Mouse (Mus musculus) neural tube, embryonic 15.5 days (tissue): ENCODE results near the gene Hoxb9. TPM values are rescaled to one million over a fixed set of nuclear protein-coding genes. Genes with fewer than 3 reads are reported as not detected.

Source experiments
- ATAC-seq: fragments of 200-750 bp; cut with Nextera tagmentation; 2 replicates; pipeline ENCODE4 v1.8.0; 2017; ENCODE audit warnings: mild to moderate bottlenecking, moderate TSS enrichment, moderate library complexity; ENCODE audit not compliant: low FRiP score
- H3K27ac ChIP-seq: fragments of 300-500 bp; sonication (generic); replicated peaks from 2 replicates; pipeline ENCODE4 v1.5.1; 2015; ENCODE audit warnings: mild to moderate bottlenecking, inconsistent platforms
- H3K27me3 ChIP-seq: fragments of 300-500 bp; sonication (generic); replicated peaks from 2 replicates; pipeline ENCODE4 v1.6.1; 2015; ENCODE audit warnings: inconsistent platforms
- H3K36me3 ChIP-seq: fragments of 300-500 bp; sonication (generic); 2 replicates; pipeline ENCODE4 v1.6.1; 2015; ENCODE audit warnings: inconsistent platforms
- H3K4me1 ChIP-seq: fragments of 300-500 bp; sonication (generic); 2 replicates; pipeline ENCODE4 v1.6.1; 2015; ENCODE audit warnings: inconsistent platforms
- H3K4me2 ChIP-seq: fragments of 300-500 bp; sonication (generic); 2 replicates; pipeline ENCODE4 v1.6.1; 2015; ENCODE audit warnings: inconsistent platforms, mild to moderate bottlenecking, moderate library complexity
- H3K4me3 ChIP-seq: fragments of 300-500 bp; sonication (generic); replicated peaks from 2 replicates; pipeline ENCODE4 v1.5.1; 2015; ENCODE audit warnings: mild to moderate bottlenecking, inconsistent platforms
- H3K9ac ChIP-seq: fragments of 300-500 bp; sonication (generic); replicated peaks from 2 replicates; pipeline ENCODE4 v1.6.1; 2015; ENCODE audit warnings: mild to moderate bottlenecking, inconsistent platforms
- H3K9me3 ChIP-seq: fragments of 300-500 bp; sonication (generic); replicated peaks from 2 replicates; pipeline ENCODE4 v1.6.1; 2016; ENCODE audit warnings: inconsistent platforms
- WGBS: fragments of 180-500 bp; shearing (Covaris S2); methylation state at CpG from one replicate; pipeline ENCODE4 v1.1.7; 2015; ENCODE audit warnings: mixed read lengths; 5-methylcytosine and 5-hydroxymethylcytosine counted together
- polyA plus RNA-seq: library from polyadenylated mRNA; unstranded; fragments of >200 nt; fragmentation: Nextera tagmentation; extraction: Ambion mirVana; gene quantifications from 2 replicates; pipeline ENCODE4 v1.2.1, GENCODE M21; 2015

Gene Hoxb9
- polyA plus RNA-seq, 1 experiment from 2014 or later, result 57.5 TPM

DNA sequence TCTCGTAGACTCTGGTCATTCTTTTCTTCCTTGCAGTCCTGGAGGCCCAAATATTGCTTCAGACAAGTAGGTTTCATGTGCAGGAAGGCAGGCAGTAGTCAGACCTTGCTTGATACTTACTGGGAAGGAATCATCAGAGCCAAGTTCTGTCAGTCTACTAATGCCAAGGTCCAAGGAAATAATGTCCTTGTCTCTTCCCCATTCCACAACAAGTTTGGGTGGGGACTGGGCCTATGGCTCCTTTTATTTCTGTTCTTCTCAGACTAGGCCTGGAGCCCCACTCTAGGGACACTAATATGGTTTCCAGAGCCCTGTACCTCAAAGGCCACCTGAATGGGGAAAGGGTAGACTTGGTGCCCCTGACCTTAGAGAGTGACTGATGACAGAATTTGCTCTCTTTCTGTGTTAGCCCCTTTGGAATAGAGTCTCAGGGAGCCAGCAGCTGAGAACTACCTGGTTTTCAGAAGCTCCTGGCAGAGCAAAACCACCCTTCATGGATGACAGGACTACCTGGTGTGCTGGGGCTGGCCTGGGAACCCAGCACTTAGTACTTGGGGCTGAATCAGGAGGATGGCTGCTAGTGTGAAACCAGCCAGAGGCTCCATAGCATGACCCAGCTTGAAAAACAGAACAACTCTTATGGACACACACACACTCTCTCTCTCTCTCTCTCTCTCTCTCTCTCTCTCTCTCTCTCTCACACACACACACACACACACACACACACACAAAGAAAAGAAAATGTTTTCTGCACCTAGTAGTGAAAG is 17.4 kb downstream of the Hoxb9 start:
- H3K27ac ChIP-seq, result peak overlapping the region; percentile 99

DNA sequence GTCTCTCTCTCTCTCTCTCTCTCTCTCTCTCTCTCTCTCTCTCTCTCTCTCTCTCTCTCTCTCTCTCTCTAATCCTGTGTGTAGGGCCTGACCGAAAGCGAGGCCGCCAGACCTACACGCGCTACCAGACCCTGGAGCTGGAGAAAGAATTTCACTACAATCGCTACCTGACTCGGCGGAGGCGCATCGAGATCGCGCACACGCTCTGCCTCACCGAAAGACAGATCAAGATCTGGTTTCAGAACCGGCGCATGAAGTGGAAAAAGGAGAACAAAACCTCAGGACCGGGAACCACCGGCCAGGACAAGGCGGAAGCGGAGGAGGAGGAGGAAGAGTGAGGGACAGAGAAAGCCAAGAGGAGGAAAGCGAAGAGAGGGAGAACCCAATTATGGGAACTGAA is 18.0 kb downstream of the Hoxb9 start:
- Histone ChIP-seq H3K27me3 (no peaks in the 10 kb centered on the region), H3K36me3 (no peaks in the 10 kb centered on the region), H3K9me3 (no peaks in the 10 kb centered on the region), H3K27ac (peak overlapping the region; percentile 99), H3K4me1 (peaks cover 28% of the 10 kb centered on the region), H3K4me3 (peak overlapping the region; percentile 60), H3K4me2 (peak overlapping the region; percentile 87), H3K9ac (peak overlapping the region; percentile 83)
- no peak for ATAC-seq
- 9% methylated on average over 21 of the region's 21 CpGs for WGBS

More for the DNA sequence above, 17.4 kb downstream of the Hoxb9 start:
- WGBS, result 7% methylated on average over 1 of the region's 1 CpGs
- ATAC-seq, result no peak
- Histone ChIP-seq H3K27me3 (no peaks in the 10 kb centered on the region), H3K4me3 (peak overlapping the region; percentile 60), H3K4me1 (peaks cover 28% of the 10 kb centered on the region), H3K9me3 (no peaks in the 10 kb centered on the region), H3K9ac (peak overlapping the region; percentile 83), H3K36me3 (no peaks in the 10 kb centered on the region), H3K4me2 (peak overlapping the region; percentile 87)

DNA sequence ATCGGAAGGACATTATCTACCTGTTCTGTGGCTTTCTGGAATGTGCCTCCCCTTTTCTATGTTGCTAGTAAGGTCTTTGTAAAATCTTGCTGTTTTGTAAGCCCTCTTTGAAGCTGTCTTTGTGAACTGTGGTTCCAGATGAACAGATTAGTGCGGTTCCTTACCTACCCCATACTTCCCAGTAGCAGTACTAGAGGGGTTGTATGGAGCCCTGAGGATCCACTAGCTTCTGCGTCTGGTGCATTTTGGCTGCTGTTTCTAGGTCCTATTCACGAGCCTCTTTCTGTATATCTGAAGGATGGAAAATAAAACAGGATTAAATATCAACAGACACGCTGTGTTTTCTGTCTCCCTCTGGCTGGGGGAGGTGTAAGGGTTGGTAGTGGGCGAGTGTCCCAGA is 18.6 kb downstream of the Hoxb9 start:
- H3K4me1 ChIP-seq, result peaks cover 28% of the 10 kb centered on the region
- no peaks in the 10 kb centered on the region for H3K9me3 ChIP-seq
- peak overlapping the region; percentile 87 for H3K4me2 ChIP-seq
- 10% methylated on average over 6 of the region's 6 CpGs for WGBS
- peak overlapping the region; percentile 99 for H3K27ac ChIP-seq
- no peaks in the 10 kb centered on the region for H3K27me3 ChIP-seq
- H3K9ac ChIP-seq, result peak overlapping the region; percentile 83
- no peak for ATAC-seq
- peak overlapping the region; percentile 60 for H3K4me3 ChIP-seq
- no peaks in the 10 kb centered on the region for H3K36me3 ChIP-seq

DNA sequence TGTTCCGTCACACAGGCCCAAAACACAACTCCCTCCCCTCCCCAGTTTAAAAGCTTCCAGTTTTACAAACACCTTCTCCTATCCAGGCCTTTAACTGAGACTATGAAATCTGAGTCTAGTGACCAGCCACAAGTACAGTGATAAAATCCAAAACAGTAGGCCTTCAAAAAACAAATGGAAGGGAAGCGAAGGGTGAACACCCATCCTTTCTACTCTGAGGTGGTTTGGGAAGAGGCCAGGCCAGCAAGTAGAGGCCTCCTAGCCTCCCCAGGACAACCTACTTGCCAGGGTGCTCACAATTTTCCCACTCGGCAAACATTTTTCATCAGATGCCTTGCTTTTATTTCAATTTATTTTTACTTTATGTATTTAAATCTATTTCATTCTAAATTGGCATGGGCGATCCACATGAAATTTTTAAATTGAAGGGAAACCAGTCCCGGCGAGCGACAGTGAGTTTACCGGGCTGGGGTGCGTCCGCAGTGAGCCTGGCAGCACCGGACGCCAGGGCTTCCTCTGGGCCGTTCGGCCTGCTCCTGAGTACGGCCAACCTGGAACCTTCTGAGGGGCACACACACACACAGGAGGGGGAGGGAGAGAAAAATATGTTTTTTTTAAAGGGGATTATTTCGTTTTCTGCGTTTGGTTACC is 19.6 kb downstream of the Hoxb9 start:
- Histone ChIP-seq H3K9me3 (no peaks in the 10 kb centered on the region), H3K36me3 (no peaks in the 10 kb centered on the region), H3K27me3 (no peaks in the 10 kb centered on the region), H3K4me1 (peaks cover 32% of the 10 kb centered on the region), H3K9ac (peak overlapping the region; percentile 83), H3K4me3 (peak overlapping the region; percentile 60), H3K27ac (peak overlapping the region; percentile 99), H3K4me2 (peak overlapping the region; percentile 87)
- ATAC-seq, result no peak
- WGBS, result 10% methylated on average over 17 of the region's 17 CpGs

DNA sequence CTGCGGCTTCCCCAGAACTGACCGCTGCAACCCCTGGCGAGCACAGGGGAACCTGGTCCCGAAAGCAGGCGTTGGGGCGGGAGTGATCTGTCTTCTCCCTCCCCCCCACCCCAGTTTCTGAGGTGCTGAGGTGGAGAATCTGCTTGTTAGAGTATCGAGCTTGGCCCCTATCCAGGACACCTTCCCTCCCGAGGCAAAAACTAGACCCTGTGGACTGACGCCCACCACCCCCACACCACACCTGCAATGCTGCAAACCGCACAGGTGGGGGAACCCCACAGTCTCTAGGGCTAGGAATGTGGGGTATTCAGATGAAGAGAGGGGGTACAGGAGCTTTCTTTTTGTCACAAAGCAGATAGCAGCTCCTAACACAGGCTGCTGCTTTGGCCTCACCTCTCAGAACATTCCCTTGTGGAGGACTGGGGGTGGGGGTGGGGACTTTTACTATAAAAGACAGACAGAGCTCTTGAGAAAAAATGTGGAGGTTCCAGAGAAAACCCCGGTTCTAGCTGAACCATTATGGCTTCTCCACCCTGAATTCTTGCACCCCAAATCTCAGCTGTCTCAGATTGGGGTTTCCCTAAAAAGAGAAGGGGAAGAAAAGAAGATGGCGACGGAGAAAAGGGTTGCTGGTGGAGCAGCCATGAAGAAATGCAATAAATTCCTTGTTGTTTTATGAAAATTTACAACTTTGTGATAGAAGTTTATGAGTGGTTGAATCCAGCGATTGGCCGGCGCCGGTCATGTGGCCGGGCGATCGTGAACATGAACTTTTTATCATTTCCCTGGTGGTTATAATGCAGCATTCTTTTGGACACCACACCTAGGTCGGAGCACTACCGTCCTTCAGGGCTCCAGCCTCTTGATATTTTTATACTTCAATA is 20.7 kb downstream of the Hoxb9 start, which contains the start of gene Hoxb6:
Hoxb6 (plus strand) TSS at position 796 of the 884 bp plus-strand sequence.
- Histone ChIP-seq H3K9me3 (no peaks in the 10 kb centered on the region), H3K4me1 (peaks cover 40% of the 10 kb centered on the region), H3K9ac (peak within 1 kb of the TSS; percentile 83), H3K4me2 (peak within 1 kb of the TSS; percentile 87), H3K27me3 (no peaks in the 10 kb centered on the region), H3K36me3 (no peaks in the 10 kb centered on the region), H3K27ac (peak within 1 kb of the TSS; percentile 99), H3K4me3 (peak within 1 kb of the TSS; percentile 60)
- peak; percentile 69 for ATAC-seq
- 1% methylated on average over 22 of the region's 22 CpGs for WGBS

DNA sequence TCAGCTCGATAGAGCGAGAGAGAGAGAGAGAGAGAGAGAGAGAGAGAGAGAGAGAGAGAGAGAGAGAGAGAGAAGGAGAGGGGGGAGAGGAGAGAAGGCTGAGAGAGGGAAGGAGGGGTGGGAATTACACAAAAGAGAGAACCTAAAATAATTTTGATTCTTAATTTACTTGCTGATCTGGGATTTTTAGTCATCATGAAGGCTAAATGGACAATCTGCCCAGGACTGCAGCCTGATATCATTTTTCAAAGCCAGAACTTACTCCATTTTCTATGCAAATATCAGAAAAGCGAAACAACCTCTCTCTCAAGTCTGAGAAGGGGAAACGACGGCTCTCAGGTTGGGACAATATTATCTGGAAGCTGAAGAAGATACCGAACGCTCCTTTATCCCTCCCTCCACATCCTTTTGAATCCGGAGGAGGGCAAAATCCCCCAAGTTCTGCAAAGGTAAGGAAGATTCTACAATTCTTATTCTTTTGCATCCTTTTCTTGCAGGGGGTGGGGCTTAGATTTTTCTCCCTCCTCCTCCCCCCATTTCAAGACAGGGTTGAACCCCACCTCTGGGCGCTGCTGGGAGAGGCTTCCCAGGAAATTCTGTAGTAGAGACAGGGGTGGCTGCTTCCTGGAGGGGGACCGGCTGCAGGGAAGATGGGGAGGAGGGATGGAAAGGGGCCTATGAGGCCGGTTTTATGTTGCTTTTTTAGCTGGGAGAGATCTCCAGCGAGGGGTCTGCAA is 21.5 kb downstream of the Hoxb9 start:
- Histone ChIP-seq H3K9ac (peak overlapping the region; percentile 83), H3K36me3 (no peaks in the 10 kb centered on the region), H3K9me3 (no peaks in the 10 kb centered on the region), H3K4me1 (peaks cover 43% of the 10 kb centered on the region), H3K4me2 (peak overlapping the region; percentile 87), H3K27me3 (no peaks in the 10 kb centered on the region), H3K27ac (peak overlapping the region; percentile 99), H3K4me3 (peak overlapping the region; percentile 60)
- ATAC-seq, result no peak
- WGBS, result 1% methylated on average over 12 of the region's 12 CpGs

DNA sequence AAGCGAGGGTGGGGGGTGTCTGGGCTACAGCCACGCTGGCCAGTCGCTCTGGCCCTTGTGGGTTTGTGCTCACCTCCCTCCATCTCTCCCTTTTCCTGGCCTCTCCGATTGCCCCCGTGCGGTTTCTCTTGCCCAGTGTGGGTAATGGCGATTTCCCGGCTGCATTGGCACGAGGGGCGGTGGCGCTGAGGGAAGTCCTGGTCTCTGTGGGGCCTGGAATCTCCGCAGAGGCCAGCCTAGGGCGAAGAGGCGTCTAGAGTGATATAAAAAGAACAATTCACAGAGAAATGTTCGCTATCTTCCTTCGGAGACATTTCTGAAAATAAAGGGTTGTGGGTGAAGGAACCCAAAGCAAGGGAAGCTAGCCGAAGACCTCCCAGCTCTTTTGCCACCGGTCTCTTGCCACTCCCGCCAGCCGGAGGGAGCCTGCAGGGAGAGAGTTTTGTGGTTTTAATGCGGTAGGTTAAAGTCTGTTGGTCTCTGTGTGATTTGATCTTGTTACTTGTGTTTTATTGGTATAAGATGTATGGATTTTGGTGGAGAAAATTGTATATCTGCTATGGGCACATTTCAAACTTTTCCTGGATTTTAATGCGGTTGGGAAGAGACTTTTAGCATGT is 22.2 kb downstream of the Hoxb9 start:
- 3% methylated on average over 22 of the region's 22 CpGs for WGBS
- H3K9ac ChIP-seq, result peak overlapping the region; percentile 83

DNA sequence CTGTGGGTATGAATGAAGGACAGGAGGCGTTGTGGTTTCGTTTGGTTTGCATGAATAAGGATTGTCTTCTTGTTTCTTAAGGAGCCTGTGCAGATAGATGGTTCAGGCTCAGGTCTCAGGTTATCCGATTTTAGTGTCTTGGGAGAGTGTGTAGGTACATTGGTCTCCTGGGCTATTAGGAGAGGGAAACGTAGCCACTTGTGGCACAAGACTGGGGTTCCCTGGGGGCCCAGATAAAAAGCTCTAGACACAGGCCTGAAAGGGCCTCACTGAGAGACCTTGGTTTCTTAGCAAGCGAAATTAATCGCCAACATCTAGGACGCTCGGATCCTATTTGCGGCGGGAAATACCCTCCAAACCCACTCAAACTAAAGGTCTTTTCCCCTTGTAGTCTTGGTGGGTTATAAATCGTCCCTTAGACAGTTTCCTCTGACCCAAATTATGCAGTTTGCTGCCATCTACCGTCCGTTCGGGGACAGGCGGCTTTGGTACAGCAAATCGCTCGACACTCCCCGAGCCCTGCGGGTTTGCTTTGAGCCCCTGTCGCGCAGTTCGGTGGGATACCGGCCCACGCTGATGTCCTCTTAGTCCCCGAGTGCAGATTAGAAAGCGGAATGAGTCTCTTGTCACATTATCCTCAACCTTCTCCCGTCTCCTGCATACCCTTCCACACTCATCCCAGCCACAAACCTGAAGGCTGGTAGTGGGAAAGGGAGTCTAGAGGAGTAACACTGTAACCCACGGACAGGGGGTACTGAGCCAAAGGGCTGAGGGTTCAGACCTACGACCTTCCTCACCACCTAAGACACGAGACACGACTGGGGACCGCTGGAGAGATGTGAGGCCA is 23.2 kb downstream of the Hoxb9 start:
- peak; percentile 36 for ATAC-seq
- peaks cover 40% of the 10 kb centered on the region for H3K4me1 ChIP-seq

More for the DNA sequence above, 22.2 kb downstream of the Hoxb9 start:
- Histone ChIP-seq H3K27me3 (no peaks in the 10 kb centered on the region), H3K36me3 (no peaks in the 10 kb centered on the region), H3K4me1 (peaks cover 43% of the 10 kb centered on the region), H3K4me3 (peak overlapping the region; percentile 60), H3K9me3 (no peaks in the 10 kb centered on the region), H3K27ac (peak overlapping the region; percentile 99), H3K4me2 (peak overlapping the region; percentile 87)
- no peak for ATAC-seq

DNA sequence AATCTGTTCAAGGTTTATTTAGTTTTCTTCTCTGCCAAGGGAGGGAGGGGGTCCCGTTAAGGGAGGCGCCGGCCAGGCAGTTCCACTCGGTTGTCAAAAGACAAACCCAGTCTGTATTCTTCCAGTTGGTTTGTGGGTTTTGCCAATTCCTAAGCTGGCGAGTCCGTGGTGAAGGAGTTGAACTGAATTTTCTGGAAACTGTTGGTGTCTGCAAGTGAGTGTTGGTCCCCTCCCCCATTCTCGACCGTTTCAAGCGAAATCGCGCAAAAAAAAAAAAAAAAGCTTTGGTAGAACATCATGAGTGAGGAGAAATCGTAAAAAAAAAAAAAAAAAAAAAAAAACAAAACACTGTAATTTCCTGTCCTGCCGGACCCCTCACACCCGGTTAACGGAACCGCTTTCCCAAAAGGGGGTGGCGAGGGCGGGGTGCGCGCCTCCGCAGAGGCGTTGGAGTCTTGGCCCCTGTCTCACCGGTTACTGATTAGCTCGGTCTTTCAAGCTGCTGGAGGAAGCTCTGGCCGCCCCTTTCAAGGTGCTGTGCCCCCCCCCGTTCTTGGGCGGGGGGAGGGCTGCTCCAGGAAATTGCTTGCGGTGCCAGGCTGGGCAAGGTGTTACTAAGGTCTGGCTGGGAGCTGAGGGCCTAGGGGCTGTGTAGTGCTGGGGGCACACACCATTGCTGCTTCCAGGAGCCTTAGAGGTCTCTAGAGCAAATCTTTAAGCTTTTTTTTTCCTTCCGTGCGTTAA is 24.0 kb downstream of the Hoxb9 start:
- Histone ChIP-seq H3K9me3 (no peaks in the 10 kb centered on the region), H3K4me1 (peaks cover 41% of the 10 kb centered on the region), H3K9ac (peak overlapping the region; percentile 83), H3K27me3 (no peaks in the 10 kb centered on the region), H3K27ac (peak overlapping the region; percentile 99), H3K4me2 (peak overlapping the region; percentile 87), H3K4me3 (peak overlapping the region; percentile 60), H3K36me3 (no peaks in the 10 kb centered on the region)
- ATAC-seq, result no peak
- WGBS, result under 1% methylated on average over 30 of the region's 30 CpGs

More for the DNA sequence above, 23.2 kb downstream of the Hoxb9 start:
- H3K9ac ChIP-seq, result peak overlapping the region; percentile 83
- H3K36me3 ChIP-seq, result no peaks in the 10 kb centered on the region
- peak overlapping the region; percentile 99 for H3K27ac ChIP-seq
- no peaks in the 10 kb centered on the region for H3K27me3 ChIP-seq
- H3K9me3 ChIP-seq, result no peaks in the 10 kb centered on the region
- H3K4me3 ChIP-seq, result peak overlapping the region; percentile 60
- under 1% methylated on average over 32 of the region's 32 CpGs for WGBS
- H3K4me2 ChIP-seq, result peak overlapping the region; percentile 87
